Mouse (Mus musculus) intestine, postnatal 0 days (tissue): Measurements from ENCODE around the gene Sorbs2. TPM values are rescaled to one million over a fixed set of nuclear protein-coding genes. Genes with fewer than 3 reads are reported as not detected.

Experiments
- ATAC-seq: fragments of 200-750 bp; cut with Nextera tagmentation; 2 replicates; pipeline ENCODE4 v1.8.0; 2017; ENCODE audit warnings: mild to moderate bottlenecking, moderate TSS enrichment, moderate library complexity
- H3K27ac ChIP-seq: fragments of 300-500 bp; sonication (generic); 2 replicates; pipeline ENCODE4 v1.5.1; 2014; ENCODE audit warnings: mild to moderate bottlenecking, low read depth, low read length, moderate library complexity
- H3K27me3 ChIP-seq: fragments of 300-500 bp; sonication (generic); replicated peaks from 2 replicates; pipeline ENCODE4 v1.6.1; 2014; ENCODE audit warnings: low read length, mixed read lengths; ENCODE audit not compliant: control insufficient read depth, insufficient read depth
- H3K36me3 ChIP-seq: fragments of 300-500 bp; sonication (generic); 2 replicates; pipeline ENCODE4 v1.6.1; 2014; ENCODE audit warnings: mild to moderate bottlenecking, moderate library complexity; ENCODE audit not compliant: control insufficient read depth, insufficient read depth
- H3K4me1 ChIP-seq: fragments of 300-500 bp; sonication (generic); replicated peaks from 2 replicates; pipeline ENCODE4 v1.6.1; 2014; ENCODE audit warnings: antibody characterized with exemption, low read length, mixed read lengths; ENCODE audit not compliant: control insufficient read depth, insufficient read depth
- H3K4me2 ChIP-seq: fragments of 300-500 bp; sonication (generic); replicated peaks from 2 replicates; pipeline ENCODE4 v1.6.1; 2014; ENCODE audit warnings: low read depth, mild to moderate bottlenecking, moderate library complexity
- H3K4me3 ChIP-seq: fragments of 300-500 bp; sonication (generic); 2 replicates; pipeline ENCODE4 v1.5.1; 2014; ENCODE audit warnings: low read depth, low read length
- H3K9ac ChIP-seq: fragments of 300-500 bp; sonication (generic); 2 replicates; pipeline ENCODE4 v1.6.1; 2014; ENCODE audit warnings: mild to moderate bottlenecking, low read depth, low read length
- H3K9me3 ChIP-seq: fragments of 300-500 bp; sonication (generic); 2 replicates; pipeline ENCODE4 v1.6.1; 2016; ENCODE audit warnings: mixed run types; ENCODE audit not compliant: control insufficient read depth
- CTCF ChIP-seq: sonication (generic); IDR thresholded peaks from 2 replicates; pipeline ENCODE4 v1.5.1; 2016; ENCODE audit warnings: low read depth, mild to moderate bottlenecking, control low read depth, antibody characterized with exemption, moderate library complexity
- WGBS: fragments of 180-500 bp; shearing (Covaris S2); extraction: QIAGEN DNeasy Blood & Tissue Kit; methylation state at CpG from one replicate; pipeline ENCODE4 v1.1.7; 2014; 5-methylcytosine and 5-hydroxymethylcytosine counted together
- polyA plus RNA-seq: library from polyadenylated mRNA; unstranded; fragments of >200 nt; fragmentation: Nextera tagmentation; extraction: Ambion mirVana; gene quantifications from 2 replicates; pipeline ENCODE4 v1.2.1, GENCODE M21; 2015

Sorbs2 gene
- polyA plus RNA-seq, 1 experiment from 2014 or later: 16.0 TPM

DNA sequence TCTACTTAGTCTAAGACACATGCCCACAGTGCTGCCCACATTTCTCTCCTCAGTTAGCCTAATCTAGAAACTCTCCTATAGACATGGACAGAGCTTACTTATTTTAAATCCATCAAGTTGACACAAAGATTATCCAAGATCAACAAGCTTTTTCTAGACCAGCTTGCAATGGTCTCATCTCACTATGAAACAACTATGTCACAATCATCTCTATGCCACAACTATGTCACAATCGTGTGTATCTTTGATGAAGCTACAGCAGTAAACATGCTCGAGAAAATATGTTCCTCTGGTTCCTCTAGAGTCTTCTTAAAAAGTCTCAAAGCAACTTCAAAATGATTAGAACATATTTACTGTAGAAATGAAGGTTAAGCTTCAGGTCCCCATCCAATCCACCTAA, 89.0 kb downstream of the Sorbs2 start:
- 89% methylated on average over 2 of the region's 2 CpGs for WGBS
- Histone ChIP-seq H3K4me3 (no peak overlapping the region), H3K27ac (no peak overlapping the region), H3K36me3 (no peaks in the 10 kb centered on the region), H3K4me2 (no peak overlapping the region), H3K4me1 (no peaks in the 10 kb centered on the region), H3K9me3 (no peaks in the 10 kb centered on the region), H3K9ac (no peak overlapping the region), H3K27me3 (no peaks in the 10 kb centered on the region)
- no peak for ATAC-seq
- no peak for TF ChIP-seq CTCF

DNA sequence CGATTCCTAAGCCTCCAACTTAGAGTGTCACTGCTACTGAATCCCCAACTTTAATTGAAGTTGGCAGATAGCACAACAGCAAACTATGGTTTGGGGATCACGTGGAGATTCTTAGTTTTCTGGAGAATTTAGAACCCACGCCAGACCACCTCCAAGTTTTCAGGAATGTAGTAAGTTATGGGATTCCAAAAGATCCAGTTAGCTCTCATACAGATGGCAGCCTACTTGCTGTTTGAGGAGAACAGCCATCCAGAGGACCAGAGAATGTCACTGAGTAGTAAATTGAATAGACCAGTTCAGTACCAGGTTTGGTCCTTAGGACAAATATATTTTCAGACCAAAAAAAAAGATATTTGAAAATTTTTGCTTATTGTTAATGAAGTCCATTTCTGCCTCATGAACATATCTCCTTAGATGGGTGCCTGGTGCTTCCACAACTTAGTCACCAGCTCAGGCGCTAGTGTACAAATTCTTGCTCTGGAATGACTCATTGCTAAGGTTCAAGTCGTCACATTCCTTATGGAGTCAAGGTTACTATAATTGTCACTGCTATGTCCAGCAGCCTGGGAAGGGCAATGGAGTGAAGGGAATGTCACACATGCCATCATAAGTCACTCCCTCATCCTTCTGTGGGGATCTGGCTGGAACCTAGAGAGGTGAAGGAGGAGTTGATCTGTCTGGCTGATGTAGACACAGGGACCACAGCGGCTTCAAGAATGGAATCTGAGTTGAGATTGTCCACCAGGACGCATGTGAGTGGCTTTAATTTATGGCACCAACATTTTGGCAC, 90.2 kb downstream of the Sorbs2 start:
- no peak for ATAC-seq
- no peak overlapping the region for H3K9ac ChIP-seq
- 80% methylated on average over 7 of the region's 7 CpGs for WGBS

GRCm38 (mm10) chr8:45598883-45599282, 91.3 kb downstream of the Sorbs2 start:
- no peak for ATAC-seq

More for the DNA sequence above, 90.2 kb downstream of the Sorbs2 start:
- no peak overlapping the region for H3K4me2 ChIP-seq
- no peaks in the 10 kb centered on the region for H3K9me3 ChIP-seq
- no peak for TF ChIP-seq CTCF
- H3K4me3 ChIP-seq: no peak overlapping the region
- H3K27me3 ChIP-seq: no peaks in the 10 kb centered on the region
- no peaks in the 10 kb centered on the region for H3K4me1 ChIP-seq
- H3K27ac ChIP-seq: no peak overlapping the region
- no peaks in the 10 kb centered on the region for H3K36me3 ChIP-seq

GRCm38 (mm10) chr8:45602019-45602418, 94.4 kb downstream of the Sorbs2 start:
- no peaks in the 10 kb centered on the region for H3K27me3 ChIP-seq
- no peak for ATAC-seq
- H3K9ac ChIP-seq: no peak overlapping the region
- no peak overlapping the region for H3K4me2 ChIP-seq
- 61% methylated on average over 4 of the region's 4 CpGs for WGBS
- H3K36me3 ChIP-seq: no peaks in the 10 kb centered on the region
- H3K27ac ChIP-seq: no peak overlapping the region
- H3K9me3 ChIP-seq: no peaks in the 10 kb centered on the region
- no peaks in the 10 kb centered on the region for H3K4me1 ChIP-seq
- no peak for TF ChIP-seq CTCF
- no peak overlapping the region for H3K4me3 ChIP-seq

More at GRCm38 (mm10) chr8:45598883-45599282, 91.3 kb downstream of the Sorbs2 start:
- 88% methylated on average over 2 of the region's 2 CpGs for WGBS
- no peak for TF ChIP-seq CTCF
- H3K9me3 ChIP-seq: no peaks in the 10 kb centered on the region
- no peaks in the 10 kb centered on the region for H3K36me3 ChIP-seq
- no peak overlapping the region for H3K4me2 ChIP-seq
- H3K27me3 ChIP-seq: no peaks in the 10 kb centered on the region
- no peak overlapping the region for H3K4me3 ChIP-seq
- H3K4me1 ChIP-seq: no peaks in the 10 kb centered on the region
- no peak overlapping the region for H3K27ac ChIP-seq
- H3K9ac ChIP-seq: no peak overlapping the region

DNA sequence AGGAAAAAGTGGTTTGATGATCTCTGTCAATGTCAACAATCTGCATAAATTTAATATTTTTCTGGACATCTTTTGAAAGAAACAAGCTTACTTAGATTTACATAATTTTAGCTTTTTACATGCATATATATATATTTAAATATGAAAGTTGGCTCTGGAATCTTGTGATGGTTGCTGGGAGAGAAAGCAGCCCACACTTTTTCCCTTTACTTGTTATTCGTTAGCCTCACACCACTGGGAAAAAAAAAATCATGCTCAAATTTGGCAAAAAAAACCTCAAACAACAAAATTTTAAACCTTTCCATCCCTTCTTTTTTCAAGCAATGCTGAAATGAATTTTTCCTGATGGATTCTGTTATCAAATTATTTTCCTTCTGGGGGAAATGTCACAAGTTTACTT, 97.8 kb downstream of the Sorbs2 start:
- Histone ChIP-seq H3K36me3 (no peaks in the 10 kb centered on the region), H3K4me3 (no peak overlapping the region), H3K9ac (no peak overlapping the region), H3K4me2 (no peak overlapping the region), H3K9me3 (no peaks in the 10 kb centered on the region), H3K27ac (no peak overlapping the region), H3K27me3 (no peaks in the 10 kb centered on the region), H3K4me1 (no peaks in the 10 kb centered on the region)
- 85% methylated on average over 1 of the region's 1 CpGs for WGBS
- ATAC-seq: no peak
- TF ChIP-seq CTCF: no peak

DNA sequence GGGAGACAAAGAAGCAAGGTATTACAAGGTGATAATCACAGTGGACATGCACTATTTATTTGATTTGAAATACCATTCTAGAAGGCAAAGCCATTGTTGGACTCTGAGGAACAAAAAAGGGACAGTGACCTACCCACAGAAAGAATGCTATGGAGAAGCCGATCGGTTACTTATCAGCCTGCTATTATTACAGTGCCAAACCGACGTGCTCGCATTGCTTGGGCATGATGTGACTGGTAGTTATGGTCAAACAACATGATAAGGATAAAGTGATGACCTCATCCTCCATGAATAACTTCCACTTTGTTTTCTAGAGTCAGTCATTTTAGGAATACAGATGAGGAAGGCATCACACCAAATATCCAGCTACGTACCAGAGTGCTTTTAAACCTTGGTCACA, 99.4 kb downstream of the Sorbs2 start:
- Histone ChIP-seq H3K4me3 (no peak overlapping the region), H3K36me3 (no peaks in the 10 kb centered on the region), H3K4me1 (no peaks in the 10 kb centered on the region), H3K27me3 (no peaks in the 10 kb centered on the region), H3K9ac (no peak overlapping the region), H3K4me2 (no peak overlapping the region), H3K9me3 (no peaks in the 10 kb centered on the region), H3K27ac (no peak overlapping the region)
- WGBS: 60% methylated on average over 6 of the region's 6 CpGs
- no peak for TF ChIP-seq CTCF
- no peak for ATAC-seq
